Mouse (Mus musculus) midbrain, embryonic 10.5 days (tissue): ENCODE measurements around the gene Hexim2. TPM values are rescaled to one million over a fixed set of nuclear protein-coding genes. Genes with fewer than 3 reads are reported as not detected.
A peak's percentile ranks its signal among the peaks of the same experiment; 100 is the strongest.

Experiments used
- DNase-seq: peaks from one replicate; pipeline ENCODE4 v3.0.0-alpha.2; 2017; ENCODE audit warnings: low spot score
- H3K27ac ChIP-seq: fragments of 300-500 bp; sonication (generic); replicated peaks from 2 replicates; pipeline ENCODE4 v1.5.1; 2016; ENCODE audit warnings: mild to moderate bottlenecking
- H3K27me3 ChIP-seq: fragments of 300-500 bp; sonication (generic); 2 replicates; pipeline ENCODE4 v1.6.1; 2016; ENCODE audit warnings: low read depth, mild to moderate bottlenecking; ENCODE audit not compliant: poor library complexity, severe bottlenecking
- H3K36me3 ChIP-seq: fragments of 300-500 bp; sonication (generic); 2 replicates; pipeline ENCODE4 v1.6.1; 2016; ENCODE audit warnings: mild to moderate bottlenecking, moderate library complexity
- H3K4me1 ChIP-seq: fragments of 300-500 bp; sonication (generic); 2 replicates; pipeline ENCODE4 v1.6.1; 2016
- H3K4me3 ChIP-seq: fragments of 300-500 bp; sonication (generic); 2 replicates; pipeline ENCODE4 v1.5.1; 2016; ENCODE audit warnings: mild to moderate bottlenecking, moderate library complexity
- H3K9me3 ChIP-seq: fragments of 300-500 bp; sonication (generic); replicated peaks from 2 replicates; pipeline ENCODE4 v1.6.1; 2016; ENCODE audit warnings: mild to moderate bottlenecking
- whole genome bisulfite sequencing: fragments of 180-500 bp; shearing (Covaris S2); methylation state at CpG from one replicate; pipeline ENCODE4 v1.1.7; 2016; 5-methylcytosine and 5-hydroxymethylcytosine counted together
- polyA plus RNA-seq: library from polyadenylated mRNA; unstranded; fragments of >200 nt; fragmentation: Nextera tagmentation; extraction: Ambion mirVana; gene quantifications from 2 replicates; pipeline ENCODE4 v1.2.1, GENCODE M21; 2016

The Hexim2 gene
- polyA plus RNA-seq, 1 experiment from 2014 or later, result 7.8 TPM

DNA sequence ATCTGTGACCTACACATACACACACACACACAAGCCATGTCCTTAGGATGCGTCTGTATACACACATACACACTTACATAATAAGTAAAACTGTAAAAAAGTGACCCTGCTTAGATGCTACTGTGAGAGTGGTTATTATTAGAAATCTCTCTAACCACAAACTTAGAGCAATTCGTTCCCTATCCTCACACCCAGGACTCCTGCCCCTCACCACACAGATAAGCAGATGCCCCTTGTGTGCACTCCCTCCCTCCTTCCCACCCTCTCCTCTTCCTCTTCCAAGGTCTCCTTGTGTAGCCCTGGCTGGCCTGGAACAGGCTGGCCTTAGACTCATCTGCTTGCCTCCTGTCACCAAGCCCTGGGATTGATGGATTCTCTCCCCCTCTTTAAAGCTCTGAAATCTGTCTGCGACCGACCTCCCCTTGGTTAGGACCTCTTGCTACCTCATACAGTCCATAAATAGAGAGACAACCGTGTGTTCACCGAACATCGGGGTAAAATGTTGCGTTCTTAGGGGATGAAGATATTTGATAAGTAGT is 3.9 kb downstream of the Hexim2 start:
- no peak for DNase-seq
- Histone ChIP-seq H3K27ac (no peak overlapping the region), H3K4me3 (no peak overlapping the region), H3K27me3 (no peaks in the 10 kb centered on the region), H3K4me1 (peaks cover 25% of the 10 kb centered on the region), H3K36me3 (peaks cover 17% of the 10 kb centered on the region), H3K9me3 (no peaks in the 10 kb centered on the region)
- 90% methylated on average over 8 of the region's 8 CpGs for WGBS

DNA sequence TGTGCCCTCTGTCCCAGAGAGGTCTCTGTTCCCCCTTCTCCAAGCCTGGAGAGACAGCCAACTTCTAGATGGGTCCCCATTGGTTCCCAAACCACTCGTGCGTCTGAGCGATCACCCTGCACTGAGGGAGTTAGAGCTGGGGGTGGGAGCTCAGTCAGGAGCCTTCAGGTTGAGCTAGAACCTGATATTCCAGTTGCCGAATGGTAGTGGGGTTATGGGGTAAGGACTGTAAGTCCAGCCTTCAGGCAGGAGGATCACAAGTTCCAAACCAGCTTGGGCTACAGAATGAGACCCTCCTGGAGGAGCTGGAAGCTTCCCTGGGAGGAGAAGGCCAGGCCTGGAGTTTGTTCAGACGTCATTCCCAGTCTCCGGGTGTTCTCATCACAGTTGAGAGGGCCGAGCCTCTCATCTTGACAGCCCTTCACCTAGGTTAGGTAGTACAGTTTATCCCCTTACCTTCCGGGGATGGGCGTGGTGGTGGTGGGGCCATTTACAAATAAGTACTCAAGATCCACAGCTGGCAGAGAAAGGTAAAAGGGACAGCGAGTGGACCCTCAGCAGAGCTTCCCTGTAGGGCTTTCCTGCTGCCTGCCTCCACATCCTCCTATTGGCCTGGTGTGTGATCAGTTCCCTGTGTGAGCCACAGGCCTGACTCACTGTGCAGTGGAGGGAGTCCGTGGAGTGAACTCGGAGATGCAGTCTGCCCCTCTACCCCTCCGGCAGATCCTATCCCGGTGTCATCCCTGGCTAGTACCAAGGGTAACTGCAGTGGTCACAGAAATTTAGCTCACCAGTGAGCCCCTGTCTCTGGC is 7.9 kb downstream of the Hexim2 start:
- 83% methylated on average over 14 of the region's 14 CpGs for WGBS
- Histone ChIP-seq H3K27ac (0 out of 2 replicates have a peak overlapping the region, but pooled peaks have one; percentile 65), H3K4me1 (peaks cover 41% of the 10 kb centered on the region)

DNA sequence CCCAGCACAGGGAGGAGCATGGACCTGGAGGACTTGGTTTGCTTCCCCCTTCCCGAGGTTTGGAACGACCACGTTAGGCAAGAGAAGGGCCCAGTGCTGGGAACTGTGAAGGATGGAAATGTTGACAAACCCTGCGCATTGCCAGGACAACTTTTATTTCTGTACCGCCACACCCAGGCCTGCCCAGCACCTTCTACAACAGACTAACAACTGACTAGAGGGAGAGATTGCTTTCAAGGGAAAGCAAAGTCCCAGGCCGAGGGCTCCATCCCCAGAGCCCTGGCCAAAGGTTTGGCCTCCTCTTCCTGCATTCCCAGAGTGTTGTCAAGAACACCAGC is 8.5 kb downstream of the Hexim2 start:
- H3K36me3 ChIP-seq, result peaks cover 17% of the 10 kb centered on the region
- H3K27ac ChIP-seq, result peak overlapping the region; percentile 65; the same call in 1 of the 2 replicates
- DNase-seq, result no peak
- 57% methylated on average over 6 of the region's 6 CpGs for WGBS
- H3K4me3 ChIP-seq, result no peak overlapping the region
- H3K4me1 ChIP-seq, result peaks cover 44% of the 10 kb centered on the region
- no peaks in the 10 kb centered on the region for H3K9me3 ChIP-seq
- no peaks in the 10 kb centered on the region for H3K27me3 ChIP-seq

More for the DNA sequence above, 7.9 kb downstream of the Hexim2 start:
- H3K4me3 ChIP-seq, result no peak overlapping the region
- H3K9me3 ChIP-seq, result no peaks in the 10 kb centered on the region
- DNase-seq, result no peak
- H3K27me3 ChIP-seq, result no peaks in the 10 kb centered on the region
- H3K36me3 ChIP-seq, result peaks cover 17% of the 10 kb centered on the region

DNA sequence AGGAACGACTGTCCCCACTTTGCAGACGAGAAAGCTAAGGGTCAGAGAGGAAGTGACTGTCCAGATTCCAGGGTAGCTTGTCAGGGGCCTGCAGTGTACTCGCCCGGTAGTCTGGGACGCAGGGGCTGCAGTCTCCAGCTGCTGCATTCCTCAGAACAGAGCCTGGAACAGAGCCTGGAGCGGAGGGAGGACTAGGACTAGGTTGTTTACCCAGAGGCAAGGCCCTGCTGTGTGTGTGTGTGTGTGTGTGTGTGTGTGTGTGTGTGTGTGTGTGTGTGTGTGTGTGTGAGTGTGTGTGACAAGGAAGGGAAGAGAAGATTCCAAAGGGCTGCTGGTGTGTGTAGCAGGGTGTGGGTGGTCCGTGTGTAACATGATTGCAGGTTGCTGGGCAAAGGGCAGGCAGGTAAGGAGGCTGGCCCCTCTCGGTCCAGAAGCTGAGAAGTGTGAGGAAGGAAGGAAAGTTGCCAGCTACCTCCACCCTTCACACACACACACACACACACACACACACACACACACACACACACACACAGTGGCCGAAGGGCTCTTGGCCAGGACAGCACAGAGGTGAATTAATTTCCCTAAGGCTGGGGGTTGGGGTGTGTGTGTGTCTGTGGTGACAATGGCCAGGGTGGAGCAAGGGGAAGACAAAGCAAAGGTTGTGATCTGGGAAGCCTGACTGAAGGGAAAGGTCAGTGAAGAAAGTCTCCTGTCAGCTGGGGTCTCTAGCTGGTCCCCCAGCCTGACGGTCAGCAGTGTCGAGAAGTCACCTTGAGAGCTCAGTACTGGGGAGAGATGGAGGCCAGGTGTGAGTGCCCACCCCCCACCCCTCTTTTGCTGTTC is 9.1 kb downstream of the Hexim2 start:
- Histone ChIP-seq H3K36me3 (peaks cover 17% of the 10 kb centered on the region), H3K4me3 (no peak overlapping the region), H3K27ac (peak overlapping the region; percentile 65), H3K27me3 (no peaks in the 10 kb centered on the region), H3K4me1 (peaks cover 42% of the 10 kb centered on the region), H3K9me3 (no peaks in the 10 kb centered on the region)
- WGBS, result 38% methylated on average over 10 of the region's 11 CpGs
- no peak for DNase-seq

DNA sequence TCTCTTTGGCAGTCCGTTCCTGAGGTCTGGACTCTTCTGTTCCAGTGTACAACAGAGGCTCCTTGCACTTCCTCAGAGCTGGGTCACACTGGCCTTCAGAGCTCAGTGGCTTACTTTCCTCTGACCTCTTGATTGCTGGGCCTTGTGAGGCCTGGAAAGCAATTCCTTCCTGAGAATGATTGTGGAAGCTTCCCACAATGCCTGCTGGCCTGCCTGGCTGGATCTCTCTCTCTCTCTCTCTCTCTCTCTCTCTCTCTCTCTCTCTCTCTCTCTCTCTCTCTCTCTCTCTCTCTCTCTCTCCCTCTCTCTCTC is 9.7 kb downstream of the Hexim2 start:
- no peak overlapping the region for H3K4me3 ChIP-seq
- H3K4me1 ChIP-seq, result peaks cover 42% of the 10 kb centered on the region
- H3K27me3 ChIP-seq, result no peaks in the 10 kb centered on the region
- H3K36me3 ChIP-seq, result peaks cover 17% of the 10 kb centered on the region
- no peak for DNase-seq
- peak overlapping the region; percentile 65 for H3K27ac ChIP-seq
- 26% methylated on average over 1 of the region's 1 CpGs for WGBS
- H3K9me3 ChIP-seq, result no peaks in the 10 kb centered on the region

DNA sequence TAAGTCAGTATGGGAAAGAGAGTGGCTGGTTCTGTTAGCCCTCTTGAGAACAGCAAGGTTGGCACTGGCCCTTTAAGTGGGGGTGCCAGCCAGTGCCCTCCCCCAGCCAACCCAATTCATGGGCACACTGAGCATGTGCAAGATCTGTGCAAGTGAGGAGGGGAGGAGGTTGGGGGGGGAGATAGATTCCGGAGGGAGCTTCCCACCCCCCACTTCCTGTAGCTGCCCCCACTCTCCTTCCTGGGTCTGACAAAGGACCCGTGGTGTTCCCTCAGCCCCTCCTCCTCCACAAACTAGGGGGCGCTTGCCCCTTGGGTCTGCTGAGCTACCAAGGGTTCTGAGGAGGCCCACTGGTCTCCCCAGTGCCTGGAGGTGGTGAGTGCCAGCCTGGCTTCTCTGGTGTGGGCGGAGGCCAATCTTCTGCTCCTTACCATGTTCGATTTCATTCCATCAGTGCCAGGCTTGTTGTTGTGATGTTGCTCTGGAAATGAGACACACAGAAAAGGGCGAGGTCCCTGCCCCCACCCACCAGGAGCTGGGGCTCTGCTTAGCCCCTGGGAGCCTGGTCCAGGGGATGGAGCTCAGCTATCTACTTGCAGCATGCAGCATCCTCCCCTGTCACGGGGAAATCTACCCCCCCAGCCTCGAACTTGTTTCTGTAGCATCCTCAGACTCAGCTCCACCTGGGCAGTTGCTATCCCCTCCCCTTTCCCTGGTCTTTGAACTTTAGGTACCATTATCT is 10.4 kb downstream of the Hexim2 start:
- 41% methylated on average over 8 of the region's 8 CpGs for WGBS
- Histone ChIP-seq H3K36me3 (peaks cover 17% of the 10 kb centered on the region), H3K4me3 (peak overlapping the region; percentile 20; the same call in 1 of the 2 replicates), H3K27ac (peak overlapping the region; percentile 65), H3K4me1 (peaks cover 42% of the 10 kb centered on the region), H3K9me3 (no peaks in the 10 kb centered on the region), H3K27me3 (no peaks in the 10 kb centered on the region)
- no peak for DNase-seq

DNA sequence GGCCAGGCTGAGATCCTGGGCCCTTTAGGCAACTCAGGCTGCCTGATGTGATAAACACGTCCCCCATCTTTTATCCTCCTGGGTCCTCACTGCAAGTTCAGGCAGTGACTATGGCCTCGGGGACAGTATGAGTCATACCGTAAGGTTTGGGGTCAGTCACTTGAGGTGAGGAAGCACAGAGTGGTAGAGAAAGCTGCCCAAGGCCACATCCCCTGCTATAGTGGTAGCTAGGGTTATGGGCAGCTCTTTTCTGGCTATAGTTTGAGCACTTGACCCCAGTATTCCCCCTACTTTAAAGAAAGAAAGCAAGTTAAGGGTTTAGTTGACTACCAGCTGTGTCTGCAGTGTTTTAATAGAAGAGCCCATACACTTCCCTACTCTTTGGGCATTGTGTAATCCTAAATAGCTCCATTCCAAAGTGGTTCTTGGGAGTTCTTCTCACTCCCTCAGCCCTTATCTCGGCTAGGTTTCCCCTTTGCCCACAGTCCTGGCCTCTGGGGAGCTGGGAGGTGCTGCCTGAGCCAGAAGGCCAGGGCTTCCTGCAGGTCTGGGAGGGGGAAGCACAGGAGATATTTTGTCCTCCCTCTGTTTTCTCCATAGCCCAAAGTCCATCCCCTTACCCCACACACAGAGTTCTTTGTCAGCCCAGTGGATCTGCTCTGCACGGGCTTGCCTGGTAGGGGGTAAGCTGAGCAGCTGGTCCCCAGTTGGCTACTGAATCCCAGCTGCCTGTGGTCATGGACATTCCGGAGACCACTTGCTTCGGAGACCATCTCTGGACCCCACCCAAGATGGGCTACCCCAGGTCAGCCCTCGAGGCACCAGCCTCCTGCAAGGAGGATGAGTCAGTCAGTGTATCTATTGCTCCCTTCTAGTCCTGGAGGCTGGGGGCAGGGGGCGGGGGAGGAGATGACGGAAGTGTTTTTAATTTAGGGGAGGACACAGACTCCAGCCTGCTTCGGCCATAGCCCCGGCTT is 12.4 kb downstream of the Hexim2 start:
- Histone ChIP-seq H3K9me3 (no peaks in the 10 kb centered on the region), H3K36me3 (peaks cover 4% of the 10 kb centered on the region; the same call in 1 of the 2 replicates), H3K27me3 (no peaks in the 10 kb centered on the region), H3K4me3 (no peak overlapping the region), H3K4me1 (peaks cover 42% of the 10 kb centered on the region), H3K27ac (peak overlapping the region; percentile 24; the same call in 1 of the 2 replicates)
- no peak for DNase-seq
- WGBS, result 42% methylated on average over 12 of the region's 12 CpGs

DNA sequence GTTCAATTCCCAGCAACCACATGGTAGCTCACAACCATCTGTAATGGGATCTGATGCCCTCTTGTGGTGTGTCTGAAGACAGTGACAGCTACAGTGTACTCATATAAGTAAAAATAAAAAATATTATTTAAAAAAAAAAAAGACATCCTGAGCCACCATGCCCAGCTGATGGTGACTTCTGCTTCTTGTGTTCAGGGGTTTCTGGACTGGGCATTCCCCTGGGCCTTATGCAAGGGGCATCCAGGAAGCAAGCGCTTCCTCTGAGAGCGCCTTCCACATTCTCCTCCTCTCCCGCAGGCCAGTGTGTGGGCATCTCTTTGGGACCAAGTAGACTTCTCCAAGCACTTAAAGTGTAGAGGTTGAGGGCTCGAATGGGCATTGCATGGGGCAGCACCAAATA is 14.2 kb downstream of the Hexim2 start:
- H3K27me3 ChIP-seq, result no peaks in the 10 kb centered on the region
- WGBS, result 89% methylated on average over 4 of the region's 4 CpGs
- H3K27ac ChIP-seq, result no peak overlapping the region
- no peak for DNase-seq
- peaks cover 32% of the 10 kb centered on the region for H3K4me1 ChIP-seq
- no peak overlapping the region for H3K4me3 ChIP-seq
- no peaks in the 10 kb centered on the region for H3K36me3 ChIP-seq
- no peaks in the 10 kb centered on the region for H3K9me3 ChIP-seq

DNA sequence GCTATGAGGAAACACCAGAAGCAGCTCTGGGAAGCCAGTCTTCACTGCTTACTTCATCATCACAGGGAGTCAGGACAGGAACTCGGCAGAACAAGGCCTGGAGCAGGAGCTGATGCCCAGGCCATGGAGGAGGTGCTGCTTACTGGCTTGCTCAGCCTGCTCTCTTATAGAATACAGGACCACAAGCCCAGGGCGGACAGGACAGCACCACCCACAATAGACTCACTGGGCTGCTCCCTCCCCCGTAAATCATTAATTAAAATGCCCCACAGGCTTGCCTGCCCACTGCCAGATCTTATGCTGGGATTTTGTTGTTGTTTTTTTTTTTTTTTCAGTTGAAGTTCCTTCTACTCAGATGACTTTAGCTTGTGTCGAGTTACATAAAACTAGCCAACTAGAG is 15.5 kb downstream of the Hexim2 start:
- Histone ChIP-seq H3K27ac (no peak overlapping the region), H3K4me3 (no peak overlapping the region), H3K27me3 (no peaks in the 10 kb centered on the region), H3K4me1 (peaks cover 18% of the 10 kb centered on the region), H3K36me3 (no peaks in the 10 kb centered on the region), H3K9me3 (no peaks in the 10 kb centered on the region)
- WGBS, result 78% methylated on average over 4 of the region's 4 CpGs
- DNase-seq, result no peak

DNA sequence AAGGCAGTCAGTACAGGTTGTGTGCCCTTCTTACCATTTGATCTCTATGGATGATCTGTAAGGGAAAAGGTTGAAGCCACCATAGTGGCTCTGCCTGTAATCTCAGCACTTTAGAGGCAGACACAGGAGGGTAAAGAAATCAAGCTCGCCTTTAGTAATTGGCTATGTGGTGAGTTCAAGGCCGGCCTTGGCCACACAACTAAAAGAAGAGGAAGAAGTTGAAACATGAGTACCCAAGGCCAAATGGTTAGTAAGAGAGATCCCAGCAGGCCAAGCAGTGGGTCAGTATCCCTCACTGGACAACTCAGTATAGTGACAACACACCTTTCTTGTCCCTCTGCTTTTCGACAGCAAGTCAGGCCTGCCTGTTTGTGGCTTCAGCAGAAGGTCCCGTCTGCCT is 17.5 kb downstream of the Hexim2 start:
- Histone ChIP-seq H3K4me3 (no peak overlapping the region), H3K27me3 (no peaks in the 10 kb centered on the region), H3K9me3 (no peaks in the 10 kb centered on the region), H3K4me1 (peaks cover 7% of the 10 kb centered on the region), H3K27ac (0 out of 2 replicates have a peak overlapping the region, but pooled peaks have one; percentile 0), H3K36me3 (no peaks in the 10 kb centered on the region)
- WGBS, result 90% methylated on average over 4 of the region's 4 CpGs
- no peak for DNase-seq

DNA sequence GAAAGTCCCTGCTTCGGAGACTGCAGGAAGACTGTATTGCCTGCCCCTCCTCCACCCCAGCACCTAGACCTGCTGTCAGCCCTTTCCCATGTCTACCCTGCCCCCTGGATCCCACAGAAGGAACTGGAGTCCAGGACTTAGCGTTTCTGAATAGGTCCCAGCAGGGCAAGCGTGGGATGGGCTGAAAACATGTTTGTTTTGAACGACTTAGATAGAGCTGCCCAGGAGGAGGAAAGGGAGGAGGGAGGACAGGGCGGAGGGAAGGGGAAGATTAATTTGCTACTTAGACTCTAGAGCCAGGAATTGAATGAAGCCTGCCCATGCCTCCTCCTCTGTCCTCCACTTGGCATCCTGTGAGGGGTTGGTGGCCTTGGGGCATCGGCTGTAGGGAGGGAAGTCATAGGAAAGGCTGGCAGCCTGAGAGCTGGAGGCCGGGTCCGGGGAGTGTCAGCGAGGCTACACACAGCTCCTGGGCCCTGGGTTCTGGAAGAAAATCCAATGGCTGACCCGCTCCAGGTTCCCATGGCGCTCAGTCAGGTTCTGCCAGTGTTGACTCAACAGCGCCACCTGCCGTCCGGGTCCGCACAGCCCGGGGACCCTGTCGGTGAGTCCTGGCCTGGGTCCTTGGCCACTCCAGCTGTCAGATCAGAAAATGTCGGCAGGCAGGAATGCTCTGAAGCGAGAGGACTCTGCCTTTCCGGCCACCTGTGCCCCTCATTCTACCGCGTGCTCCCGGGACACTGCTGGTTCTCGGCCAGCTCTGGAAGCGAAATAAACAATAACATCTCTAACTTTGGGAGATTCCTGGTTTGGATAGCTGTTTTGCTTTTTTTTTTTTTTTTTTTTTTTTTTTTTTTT is 26.6 kb downstream of the Hexim2 start:
- Histone ChIP-seq H3K4me1 (peaks cover 11% of the 10 kb centered on the region), H3K9me3 (no peaks in the 10 kb centered on the region), H3K36me3 (no peaks in the 10 kb centered on the region), H3K4me3 (peak overlapping the region; percentile 37), H3K27me3 (no peaks in the 10 kb centered on the region; the same call in 1 of the 2 replicates), H3K27ac (peak overlapping the region; percentile 46; the same call in 1 of the 2 replicates)
- WGBS, result 1% methylated on average over 25 of the region's 25 CpGs
- DNase-seq, result peak; percentile 95
